Mouse (Mus musculus): ENCODE measurements around the gene Pla2g1b.

GRCm38 (mm10) chr5:115500383-115500935 is 34.4 kb downstream of the Pla2g1b start:
- TF ChIP-seq CEBPB (IDR thresholded peaks at IDR 0.05; ENCODE audit: insufficient read depth, poor library complexity, severe bottlenecking) (no peak), POLR2A (IDR thresholded peaks at IDR 0.05; ENCODE audit: insufficient read length, low read depth) (no peak), MAX (IDR thresholded peaks at IDR 0.05; ENCODE audit: low read depth) (no peak), E2F4 (IDR thresholded peaks at IDR 0.05; ENCODE audit: insufficient read depth) (no peak), USF1 (IDR thresholded peaks at IDR 0.05; ENCODE audit: low read depth) (no peak), SRF (IDR thresholded peaks at IDR 0.05; ENCODE audit: control insufficient read depth, insufficient read length, low read depth) (no peak), TCF12 (IDR thresholded peaks at IDR 0.05; ENCODE audit: insufficient read depth, poor library complexity, severe bottlenecking) (no peak)
